Mouse (Mus musculus) hindbrain, embryonic 15.5 days (tissue): ENCODE results near the gene Kcnh1. TPM values are rescaled to one million over a fixed set of nuclear protein-coding genes. Genes with fewer than 3 reads are reported as not detected.

ENCODE experiments used
- ATAC-seq: fragments of 200-750 bp; cut with Nextera tagmentation; 2 replicates; pipeline ENCODE4 v1.8.0; 2017; ENCODE audit warnings: low read depth, moderate number of reproducible peaks, moderate TSS enrichment; ENCODE audit not compliant: low FRiP score
- H3K27ac ChIP-seq: fragments of 300-500 bp; sonication (generic); replicated peaks from 2 replicates; pipeline ENCODE4 v1.5.1; 2015; ENCODE audit warnings: mild to moderate bottlenecking, inconsistent platforms
- H3K27me3 ChIP-seq: fragments of 300-500 bp; sonication (generic); 2 replicates; pipeline ENCODE4 v1.6.1; 2015; ENCODE audit warnings: control low read depth, inconsistent platforms
- H3K36me3 ChIP-seq: fragments of 300-500 bp; sonication (generic); 2 replicates; pipeline ENCODE4 v1.6.1; 2015; ENCODE audit warnings: control low read depth, inconsistent platforms
- H3K4me1 ChIP-seq: fragments of 300-500 bp; sonication (generic); replicated peaks from 2 replicates; pipeline ENCODE4 v1.6.1; 2015; ENCODE audit warnings: control low read depth, inconsistent platforms
- H3K4me2 ChIP-seq: fragments of 300-500 bp; sonication (generic); 2 replicates; pipeline ENCODE4 v1.6.1; 2015; ENCODE audit warnings: moderate library complexity, mild to moderate bottlenecking, inconsistent platforms
- H3K4me3 ChIP-seq: fragments of 300-500 bp; sonication (generic); 2 replicates; pipeline ENCODE4 v1.5.1; 2015; ENCODE audit warnings: mild to moderate bottlenecking, inconsistent platforms
- H3K9ac ChIP-seq: fragments of 300-500 bp; sonication (generic); 2 replicates; pipeline ENCODE4 v1.6.1; 2015; ENCODE audit warnings: inconsistent platforms
- H3K9me3 ChIP-seq: fragments of 300-500 bp; sonication (generic); 2 replicates; pipeline ENCODE4 v1.6.1; 2016; ENCODE audit warnings: control low read depth, inconsistent platforms
- WGBS: fragments of 180-500 bp; shearing (Covaris S2); methylation state at CpG from one replicate; pipeline ENCODE4 v1.1.7; 2015; 5-methylcytosine and 5-hydroxymethylcytosine counted together
- polyA plus RNA-seq: library from polyadenylated mRNA; unstranded; fragments of >200 nt; fragmentation: Nextera tagmentation; extraction: Ambion mirVana; gene quantifications from 2 replicates; pipeline ENCODE4 v1.2.1, GENCODE M21; 2015

The Kcnh1 gene
- polyA plus RNA-seq, 1 experiment from 2014 or later = 3.6 TPM

DNA sequence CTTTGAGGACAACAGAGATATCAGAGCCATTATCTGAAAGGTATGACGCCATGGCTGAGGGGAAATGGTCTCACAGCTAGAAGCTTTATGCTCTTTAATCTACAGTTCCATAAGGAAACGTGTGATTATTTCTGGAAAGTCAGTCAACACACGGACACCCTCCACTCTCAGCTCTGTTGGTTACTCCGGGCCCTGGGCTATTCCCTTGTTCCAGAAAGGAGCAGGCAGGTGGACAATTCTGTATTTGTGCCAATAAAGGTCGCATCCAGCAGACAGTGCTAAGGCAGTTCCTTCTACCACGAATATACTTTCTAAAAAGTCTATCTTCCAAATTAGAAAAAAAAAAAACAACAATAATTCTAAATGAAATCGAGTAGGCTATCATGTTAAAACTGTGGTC, 200.5 kb downstream of the Kcnh1 start:
- Histone ChIP-seq H3K4me2 (no peak overlapping the region), H3K27me3 (no peaks in the 10 kb centered on the region), H3K27ac (no peak overlapping the region), H3K9ac (no peak overlapping the region), H3K4me3 (no peak overlapping the region), H3K36me3 (no peaks in the 10 kb centered on the region), H3K4me1 (no peaks in the 10 kb centered on the region), H3K9me3 (no peaks in the 10 kb centered on the region)
- WGBS = 86% methylated on average over 7 of the region's 7 CpGs
- ATAC-seq = no peak

DNA sequence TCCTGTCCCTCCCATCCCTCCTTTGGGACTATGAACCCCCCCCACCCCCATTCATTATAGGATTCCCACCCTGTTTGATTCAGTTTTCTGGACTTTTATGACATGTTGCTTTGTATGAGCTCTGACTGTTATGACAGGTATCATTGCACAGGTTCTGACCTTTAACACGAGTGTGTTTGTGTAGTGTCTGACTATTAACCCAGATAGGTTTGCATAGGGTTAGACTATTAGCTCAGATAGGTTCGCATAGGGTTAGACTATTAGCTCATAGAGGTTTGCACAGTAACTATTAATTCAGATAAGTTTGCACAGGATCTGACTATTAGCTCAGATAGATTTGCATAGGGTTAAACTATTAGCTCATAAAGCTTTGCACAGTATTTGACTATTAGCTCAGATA, 201.7 kb downstream of the Kcnh1 start:
- ATAC-seq = no peak
- Histone ChIP-seq H3K4me1 (no peaks in the 10 kb centered on the region), H3K27me3 (no peaks in the 10 kb centered on the region), H3K27ac (no peak overlapping the region), H3K9me3 (no peaks in the 10 kb centered on the region), H3K36me3 (no peaks in the 10 kb centered on the region), H3K4me2 (no peak overlapping the region), H3K9ac (no peak overlapping the region), H3K4me3 (no peak overlapping the region)
- 90% methylated on average over 2 of the region's 2 CpGs for WGBS

- Histone ChIP-seq H3K9me3 (no peaks in the 10 kb centered on the region), H3K36me3 (no peaks in the 10 kb centered on the region), H3K4me3 (no peak overlapping the region), H3K27ac (no peak overlapping the region), H3K4me2 (no peak overlapping the region), H3K9ac (no peak overlapping the region), H3K27me3 (no peaks in the 10 kb centered on the region), H3K4me1 (peaks cover 9% of the 10 kb centered on the region; the same call in 1 of the 2 replicates)
- ATAC-seq = no peak
- WGBS = 79% methylated on average over 14 of the region's 14 CpGs
These were observed 209.3 kb downstream of the Kcnh1 start for GRCm38 (mm10) chr1:192399667-192400490.

DNA sequence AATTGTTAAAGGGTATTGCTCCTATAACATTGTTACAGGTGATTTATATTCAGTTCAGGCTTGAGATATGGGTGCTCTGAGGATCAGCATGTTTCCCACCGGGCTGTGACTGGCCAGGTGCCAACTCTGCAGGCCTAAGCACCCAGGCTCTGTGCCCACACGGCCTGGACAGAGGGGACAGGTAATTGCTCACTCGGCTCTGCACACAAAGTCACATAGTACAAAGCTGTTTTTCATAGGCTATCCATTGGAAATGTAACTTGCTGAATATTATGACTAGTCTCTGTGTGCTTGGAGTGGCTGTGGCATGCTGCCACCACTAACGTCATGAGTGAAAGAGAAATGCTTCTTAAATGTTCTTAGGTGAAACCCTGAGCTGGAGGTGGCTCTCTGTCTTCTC, 210.4 kb downstream of the Kcnh1 start:
- no peak overlapping the region for H3K4me2 ChIP-seq
- H3K4me3 ChIP-seq = no peak overlapping the region
- 54% methylated on average over 4 of the region's 4 CpGs for WGBS
- H3K27ac ChIP-seq = no peak overlapping the region
- ATAC-seq = no peak
- no peaks in the 10 kb centered on the region for H3K27me3 ChIP-seq
- H3K9me3 ChIP-seq = no peaks in the 10 kb centered on the region
- H3K36me3 ChIP-seq = no peaks in the 10 kb centered on the region
- peaks cover 16% of the 10 kb centered on the region; the same call in 1 of the 2 replicates for H3K4me1 ChIP-seq
- H3K9ac ChIP-seq = no peak overlapping the region

DNA sequence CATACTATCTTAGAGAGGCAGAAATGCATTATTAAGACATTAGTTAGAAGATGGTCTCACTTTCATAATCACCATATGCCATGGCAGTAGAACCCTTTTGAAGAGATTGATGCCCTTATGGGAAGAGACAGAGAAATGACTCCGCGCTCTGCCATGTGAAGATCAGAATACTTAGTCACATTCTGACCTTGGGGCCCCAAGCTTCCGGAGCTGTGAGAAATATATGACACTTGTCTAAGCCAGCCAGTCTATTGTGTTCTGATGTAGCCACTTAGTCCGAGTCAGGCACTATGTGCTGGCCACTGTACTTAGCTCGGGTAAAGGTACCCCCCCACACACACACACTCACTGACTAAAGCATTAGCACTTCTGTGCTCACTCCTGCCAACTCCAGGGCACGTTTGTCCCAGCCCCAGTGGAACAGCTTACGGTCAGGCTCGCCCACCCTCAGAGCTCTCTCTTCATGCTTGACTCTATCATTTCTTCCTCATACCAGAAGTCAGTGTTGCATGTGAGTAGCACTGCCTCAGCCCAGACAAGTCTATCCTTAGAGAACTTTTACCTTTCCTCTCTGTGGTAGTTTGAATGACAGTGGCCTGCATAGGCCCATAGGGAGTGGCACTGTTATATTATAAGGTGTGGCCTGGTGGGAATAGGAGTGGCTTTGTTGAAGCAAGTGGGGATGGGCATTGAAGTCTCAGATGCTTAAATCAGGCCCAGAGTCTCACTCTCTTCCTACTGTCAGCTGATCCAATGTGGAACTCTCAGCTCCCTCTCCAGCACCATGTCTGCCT, 212.5 kb downstream of the Kcnh1 start:
- H3K9ac ChIP-seq = no peak overlapping the region
- H3K36me3 ChIP-seq = no peaks in the 10 kb centered on the region
- peaks cover 16% of the 10 kb centered on the region; the same call in 1 of the 2 replicates for H3K4me1 ChIP-seq
- no peak overlapping the region for H3K4me2 ChIP-seq
- no peak overlapping the region for H3K27ac ChIP-seq
- ATAC-seq = no peak
- H3K4me3 ChIP-seq = no peak overlapping the region
- no peaks in the 10 kb centered on the region for H3K9me3 ChIP-seq
- 93% methylated on average over 8 of the region's 8 CpGs for WGBS
- no peaks in the 10 kb centered on the region for H3K27me3 ChIP-seq

GRCm38 (mm10) chr1:192405136-192405535, 214.6 kb downstream of the Kcnh1 start:
- Histone ChIP-seq H3K4me1 (peaks cover 11% of the 10 kb centered on the region; the same call in 1 of the 2 replicates), H3K27me3 (no peaks in the 10 kb centered on the region), H3K9ac (no peak overlapping the region), H3K4me3 (no peak overlapping the region), H3K4me2 (no peak overlapping the region), H3K27ac (no peak overlapping the region), H3K36me3 (no peaks in the 10 kb centered on the region), H3K9me3 (no peaks in the 10 kb centered on the region)
- WGBS = 88% methylated on average over 4 of the region's 4 CpGs
- ATAC-seq = no peak

DNA sequence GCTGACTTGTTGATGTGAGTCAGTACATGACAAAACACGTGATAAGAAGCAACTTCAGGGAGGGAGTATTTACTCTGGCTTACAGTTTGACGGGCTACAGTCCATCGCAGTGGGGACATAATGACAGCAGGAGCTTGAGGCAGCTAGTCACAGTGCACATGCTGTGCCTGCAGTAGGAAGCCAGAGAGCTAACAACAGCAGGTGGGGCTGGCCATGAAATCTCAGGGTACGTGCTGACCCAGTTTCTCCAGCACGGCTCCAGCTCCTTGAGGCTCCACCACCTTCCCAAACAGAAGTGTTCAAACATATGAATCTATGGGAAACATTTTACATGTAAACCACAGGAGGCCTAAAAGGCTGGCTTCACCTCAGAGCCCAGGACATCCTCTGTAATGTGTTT, 216.0 kb downstream of the Kcnh1 start:
- H3K9me3 ChIP-seq = no peaks in the 10 kb centered on the region
- H3K36me3 ChIP-seq = no peaks in the 10 kb centered on the region
- no peak overlapping the region for H3K27ac ChIP-seq
- ATAC-seq = no peak
- H3K9ac ChIP-seq = no peak overlapping the region
- H3K4me1 ChIP-seq = peaks cover 7% of the 10 kb centered on the region; the same call in 1 of the 2 replicates
- H3K4me2 ChIP-seq = no peak overlapping the region
- H3K4me3 ChIP-seq = no peak overlapping the region
- 87% methylated on average over 5 of the region's 5 CpGs for WGBS
- H3K27me3 ChIP-seq = no peaks in the 10 kb centered on the region

DNA sequence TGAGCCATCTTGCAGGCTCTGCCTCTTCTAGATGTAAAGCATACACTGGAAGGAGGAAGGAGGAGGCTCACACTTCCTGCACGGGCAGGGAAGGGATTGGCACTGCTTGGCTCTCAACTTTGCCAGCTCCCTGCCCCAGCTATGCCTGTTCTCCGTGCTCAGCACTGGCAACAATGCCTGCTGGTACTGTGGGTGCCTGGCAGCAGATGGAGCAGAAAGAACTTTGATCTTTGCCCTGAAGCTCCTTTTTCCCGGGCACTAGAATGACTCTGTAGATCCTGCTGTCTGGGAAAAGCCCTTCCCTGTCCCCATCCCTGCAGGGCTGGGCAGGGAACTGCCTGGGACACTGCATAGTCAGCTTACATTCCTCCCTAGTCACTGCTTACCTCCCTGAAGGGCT, 225.2 kb downstream of the Kcnh1 start:
- Histone ChIP-seq H3K9me3 (no peaks in the 10 kb centered on the region), H3K9ac (no peak overlapping the region), H3K36me3 (no peaks in the 10 kb centered on the region), H3K4me2 (no peak overlapping the region), H3K27ac (no peak overlapping the region), H3K4me3 (no peak overlapping the region), H3K4me1 (no peaks in the 10 kb centered on the region), H3K27me3 (no peaks in the 10 kb centered on the region)
- 52% methylated on average over 3 of the region's 3 CpGs for WGBS
- ATAC-seq = 0 out of 2 replicates have a peak, but pooled peaks have one; percentile 15

DNA sequence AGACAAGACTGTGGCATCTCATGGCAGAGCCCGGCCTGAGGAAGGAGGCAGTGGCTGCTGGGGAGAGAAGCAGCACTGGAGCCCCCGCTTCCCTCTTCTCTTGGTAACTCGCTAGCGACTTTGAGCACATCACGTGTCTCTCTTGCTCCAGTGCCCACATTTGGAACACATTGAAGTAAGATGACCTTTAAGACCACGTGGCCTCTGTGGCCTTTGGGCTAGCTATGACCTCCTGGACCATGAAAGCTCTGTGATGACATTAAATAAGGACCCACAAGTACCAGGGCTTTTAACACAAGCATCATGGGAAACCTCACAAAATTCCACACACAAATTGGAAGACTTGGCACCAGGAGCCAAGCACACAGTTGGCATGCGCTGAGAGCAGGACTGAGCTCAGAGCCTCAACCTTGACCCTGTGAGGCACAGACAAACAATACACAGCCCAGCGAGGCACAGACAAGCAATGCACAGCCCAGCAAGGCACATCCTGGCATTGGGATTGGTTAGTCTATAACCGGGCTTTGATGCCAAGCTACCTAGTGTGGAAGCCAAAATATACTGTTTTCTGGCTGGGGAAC, 225.8 kb downstream of the Kcnh1 start:
- no peak overlapping the region for H3K4me2 ChIP-seq
- no peaks in the 10 kb centered on the region for H3K9me3 ChIP-seq
- no peaks in the 10 kb centered on the region for H3K36me3 ChIP-seq
- whole genome bisulfite sequencing = 65% methylated on average over 9 of the region's 9 CpGs
- no peaks in the 10 kb centered on the region for H3K27me3 ChIP-seq
- no peak overlapping the region for H3K9ac ChIP-seq
- no peak overlapping the region for H3K27ac ChIP-seq
- H3K4me3 ChIP-seq = no peak overlapping the region
- peak; percentile 74 for ATAC-seq
- no peaks in the 10 kb centered on the region for H3K4me1 ChIP-seq

GRCm38 (mm10) chr1:192419176-192419575, 228.6 kb downstream of the Kcnh1 start:
- Histone ChIP-seq H3K27me3 (no peaks in the 10 kb centered on the region), H3K9me3 (no peaks in the 10 kb centered on the region), H3K36me3 (no peaks in the 10 kb centered on the region), H3K4me1 (no peaks in the 10 kb centered on the region), H3K9ac (no peak overlapping the region), H3K27ac (no peak overlapping the region), H3K4me3 (no peak overlapping the region), H3K4me2 (no peak overlapping the region)
- 86% methylated on average over 5 of the region's 5 CpGs for WGBS
- ATAC-seq = no peak

- H3K9ac ChIP-seq = no peak overlapping the region
- WGBS = 83% methylated on average over 14 of the region's 14 CpGs
- H3K4me1 ChIP-seq = no peaks in the 10 kb centered on the region
- no peak overlapping the region for H3K4me2 ChIP-seq
- no peaks in the 10 kb centered on the region for H3K27me3 ChIP-seq
- no peaks in the 10 kb centered on the region for H3K36me3 ChIP-seq
- H3K4me3 ChIP-seq = no peak overlapping the region
- ATAC-seq = no peak
- H3K27ac ChIP-seq = no peak overlapping the region
- no peaks in the 10 kb centered on the region for H3K9me3 ChIP-seq
These were observed 231.0 kb downstream of the Kcnh1 start for GRCm38 (mm10) chr1:192421377-192422166.
